Mouse (Mus musculus): Measurements from ENCODE around the gene L3mbtl4. TPM values are rescaled to one million over a fixed set of nuclear protein-coding genes. Genes with fewer than 3 reads are reported as not detected.

Gene L3mbtl4
- polyA plus RNA-seq, 1 experiment from 2014 or later: 0.50 TPM

- Histone ChIP-seq H3K36me3 (ENCODE audit: control insufficient read depth, insufficient read depth, low read length) (no peaks in the 10 kb centered on the region), H3K9ac (ENCODE audit: low read depth, low read length) (no peak overlapping the region), H3K9me3 (ENCODE audit: control insufficient read depth, low read length) (no peaks in the 10 kb centered on the region), H3K4me1 (ENCODE audit: control insufficient read depth, insufficient read depth, low read length) (no peaks in the 10 kb centered on the region), H3K27me3 (ENCODE audit: control insufficient read depth, insufficient read depth, low read length) (no peaks in the 10 kb centered on the region), H3K27ac (ENCODE audit: low read depth, low read length) (no peak overlapping the region), H3K4me2 (replicated peaks; ENCODE audit: low read depth, low read length) (no peak overlapping the region), H3K4me3 (ENCODE audit: low read length) (no peak overlapping the region)
- ATAC-seq (ENCODE audit: low FRiP score, low TSS enrichment): no peak
- WGBS: 51% methylated on average over 5 of the region's 5 CpGs
Measured at GRCm38 (mm10) chr17:68758428-68758827, 484.8 kb downstream of the L3mbtl4 start.

GRCm38 (mm10) chr17:68758936-68759335, 485.3 kb downstream of the L3mbtl4 start:
- Histone ChIP-seq H3K27me3 (ENCODE audit: control insufficient read depth, insufficient read depth, low read length) (no peaks in the 10 kb centered on the region), H3K9ac (ENCODE audit: low read depth, low read length) (no peak overlapping the region), H3K4me2 (replicated peaks; ENCODE audit: low read depth, low read length) (no peak overlapping the region), H3K4me1 (ENCODE audit: control insufficient read depth, insufficient read depth, low read length) (no peaks in the 10 kb centered on the region), H3K4me3 (ENCODE audit: low read length) (no peak overlapping the region), H3K9me3 (ENCODE audit: control insufficient read depth, low read length) (no peaks in the 10 kb centered on the region), H3K27ac (ENCODE audit: low read depth, low read length) (no peak overlapping the region), H3K36me3 (ENCODE audit: control insufficient read depth, insufficient read depth, low read length) (no peaks in the 10 kb centered on the region)
- 81% methylated on average over 3 of the region's 3 CpGs for WGBS
- no peak for ATAC-seq (ENCODE audit: low FRiP score, low TSS enrichment)

- H3K9me3 ChIP-seq (ENCODE audit: control insufficient read depth, low read length): no peaks in the 10 kb centered on the region
- ATAC-seq (ENCODE audit: low FRiP score, low TSS enrichment): no peak
- H3K9ac ChIP-seq (ENCODE audit: low read depth, low read length): no peak overlapping the region
- H3K27me3 ChIP-seq (ENCODE audit: control insufficient read depth, insufficient read depth, low read length): no peaks in the 10 kb centered on the region
- no peak overlapping the region for H3K27ac ChIP-seq (ENCODE audit: low read depth, low read length)
- no peaks in the 10 kb centered on the region for H3K36me3 ChIP-seq (ENCODE audit: control insufficient read depth, insufficient read depth, low read length)
- no peak overlapping the region for H3K4me3 ChIP-seq (ENCODE audit: low read length)
- WGBS: 84% methylated on average over 1 of the region's 1 CpGs
- no peaks in the 10 kb centered on the region for H3K4me1 ChIP-seq (ENCODE audit: control insufficient read depth, insufficient read depth, low read length)
- H3K4me2 ChIP-seq (replicated peaks; ENCODE audit: low read depth, low read length): no peak overlapping the region
Measured at GRCm38 (mm10) chr17:68759978-68760377, 486.4 kb downstream of the L3mbtl4 start.

GRCm38 (mm10) chr17:68764329-68764880, 490.8 kb downstream of the L3mbtl4 start:
- no peak overlapping the region for H3K9ac ChIP-seq (ENCODE audit: low read depth, low read length)
- H3K4me3 ChIP-seq (ENCODE audit: low read length): no peak overlapping the region
- no peak overlapping the region for H3K4me2 ChIP-seq (replicated peaks; ENCODE audit: low read depth, low read length)
- H3K4me1 ChIP-seq (ENCODE audit: control insufficient read depth, insufficient read depth, low read length): no peaks in the 10 kb centered on the region
- no peaks in the 10 kb centered on the region for H3K36me3 ChIP-seq (ENCODE audit: control insufficient read depth, insufficient read depth, low read length)
- WGBS: 75% methylated on average over 10 of the region's 10 CpGs
- H3K27me3 ChIP-seq (ENCODE audit: control insufficient read depth, insufficient read depth, low read length): no peaks in the 10 kb centered on the region
- no peak overlapping the region for H3K27ac ChIP-seq (ENCODE audit: low read depth, low read length)
- no peaks in the 10 kb centered on the region for H3K9me3 ChIP-seq (ENCODE audit: control insufficient read depth, low read length)
- ATAC-seq (ENCODE audit: low FRiP score, low TSS enrichment): no peak

DNA sequence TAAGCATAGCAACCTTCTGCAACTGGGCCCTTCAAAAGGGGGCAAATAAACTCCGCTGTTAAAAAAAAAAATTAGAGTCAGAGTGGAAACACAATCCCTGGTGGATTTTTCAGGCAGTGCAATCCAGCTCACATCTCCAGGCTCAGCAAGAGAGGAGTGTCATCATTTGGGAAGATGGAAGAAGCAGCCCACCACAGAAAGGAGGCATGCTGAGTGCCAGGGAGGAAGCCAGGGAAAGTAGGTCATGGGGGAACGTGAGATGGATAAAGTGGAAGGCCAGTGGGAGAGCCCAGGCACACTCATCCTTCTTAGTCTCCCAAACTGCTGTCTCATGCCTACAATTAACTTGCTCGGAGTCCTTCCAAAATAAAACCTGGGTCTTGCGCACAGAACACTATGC, 496.0 kb downstream of the L3mbtl4 start:
- Histone ChIP-seq H3K36me3 (ENCODE audit: control insufficient read depth, insufficient read depth, low read length) (no peaks in the 10 kb centered on the region), H3K4me2 (replicated peaks; ENCODE audit: low read depth, low read length) (no peak overlapping the region), H3K4me3 (ENCODE audit: low read length) (no peak overlapping the region), H3K4me1 (ENCODE audit: control insufficient read depth, insufficient read depth, low read length) (no peaks in the 10 kb centered on the region), H3K9me3 (ENCODE audit: control insufficient read depth, low read length) (no peaks in the 10 kb centered on the region), H3K9ac (ENCODE audit: low read depth, low read length) (no peak overlapping the region), H3K27me3 (ENCODE audit: control insufficient read depth, insufficient read depth, low read length) (no peaks in the 10 kb centered on the region), H3K27ac (ENCODE audit: low read depth, low read length) (no peak overlapping the region)
- ATAC-seq (ENCODE audit: low FRiP score, low TSS enrichment): no peak
- 87% methylated on average over 4 of the region's 4 CpGs for WGBS

GRCm38 (mm10) chr17:68771046-68771750, 497.6 kb downstream of the L3mbtl4 start:
- Histone ChIP-seq H3K36me3 (ENCODE audit: control insufficient read depth, insufficient read depth, low read length) (no peaks in the 10 kb centered on the region), H3K27me3 (ENCODE audit: control insufficient read depth, insufficient read depth, low read length) (no peaks in the 10 kb centered on the region), H3K27ac (ENCODE audit: low read depth, low read length) (no peak overlapping the region), H3K4me3 (ENCODE audit: low read length) (no peak overlapping the region), H3K9ac (ENCODE audit: low read depth, low read length) (no peak overlapping the region), H3K4me1 (ENCODE audit: control insufficient read depth, insufficient read depth, low read length) (no peaks in the 10 kb centered on the region), H3K9me3 (ENCODE audit: control insufficient read depth, low read length) (no peaks in the 10 kb centered on the region), H3K4me2 (replicated peaks; ENCODE audit: low read depth, low read length) (no peak overlapping the region)
- no peak for ATAC-seq (ENCODE audit: low FRiP score, low TSS enrichment)
- 73% methylated on average over 7 of the region's 7 CpGs for WGBS

DNA sequence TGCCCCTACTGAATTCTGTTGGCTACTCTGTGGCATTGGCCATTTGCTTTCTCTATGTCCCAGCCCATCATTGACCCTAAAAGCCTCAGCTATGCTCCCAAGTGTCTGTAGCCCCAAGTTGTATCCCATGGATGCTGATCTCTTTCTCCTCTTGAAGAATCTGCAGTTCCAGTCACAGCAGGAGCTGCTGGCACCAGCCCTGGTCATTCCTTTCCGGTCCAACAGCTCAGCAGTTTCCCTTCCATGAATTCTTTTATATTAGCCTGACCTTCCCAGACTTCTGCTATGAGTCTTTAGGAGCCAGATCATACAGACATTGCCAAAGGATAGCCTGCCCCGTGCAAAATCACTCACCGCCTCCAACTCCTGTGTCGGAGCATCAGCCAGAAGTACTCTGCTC, 520.1 kb downstream of the L3mbtl4 start:
- H3K36me3 ChIP-seq (ENCODE audit: control insufficient read depth, insufficient read depth, low read length): no peaks in the 10 kb centered on the region
- H3K4me1 ChIP-seq (ENCODE audit: control insufficient read depth, insufficient read depth, low read length): no peaks in the 10 kb centered on the region
- WGBS: 89% methylated on average over 4 of the region's 4 CpGs
- H3K27ac ChIP-seq (ENCODE audit: low read depth, low read length): no peak overlapping the region
- no peak overlapping the region for H3K9ac ChIP-seq (ENCODE audit: low read depth, low read length)
- ATAC-seq (ENCODE audit: low FRiP score, low TSS enrichment): no peak
- H3K9me3 ChIP-seq (ENCODE audit: control insufficient read depth, low read length): no peaks in the 10 kb centered on the region
- H3K4me3 ChIP-seq (ENCODE audit: low read length): no peak overlapping the region
- H3K4me2 ChIP-seq (replicated peaks; ENCODE audit: low read depth, low read length): no peak overlapping the region
- no peaks in the 10 kb centered on the region for H3K27me3 ChIP-seq (ENCODE audit: control insufficient read depth, insufficient read depth, low read length)

GRCm38 (mm10) chr17:68826323-68826722, 552.7 kb downstream of the L3mbtl4 start, which contains the start of gene Tmem200c:
Gene Tmem200c, plus strand, starts transcription at chr17:68826623.
- Histone ChIP-seq H3K4me2 (replicated peaks; ENCODE audit: low read depth, low read length) (no peak within 1 kb of the TSS), H3K4me1 (ENCODE audit: control insufficient read depth, insufficient read depth, low read length) (no peaks in the 10 kb centered on the region), H3K9me3 (ENCODE audit: control insufficient read depth, low read length) (no peaks in the 10 kb centered on the region), H3K27ac (ENCODE audit: low read depth, low read length) (no peak within 1 kb of the TSS), H3K36me3 (ENCODE audit: control insufficient read depth, insufficient read depth, low read length) (no peaks in the 10 kb centered on the region), H3K4me3 (ENCODE audit: low read length) (no peak within 1 kb of the TSS), H3K27me3 (ENCODE audit: control insufficient read depth, insufficient read depth, low read length) (no peaks in the 10 kb centered on the region), H3K9ac (ENCODE audit: low read depth, low read length) (no peak within 1 kb of the TSS)
- ATAC-seq (ENCODE audit: low FRiP score, low TSS enrichment): no peak
- 82% methylated on average over 6 of the region's 6 CpGs for WGBS

Measured in kidney, embryonic 14.5 days (tissue).